Mouse (Mus musculus) CD4-positive, CD25-positive, alpha-beta regulatory T cell, adult 4 months (primary cell): Measurements from ENCODE around the gene Gm3453. TPM values are rescaled to one million over a fixed set of nuclear protein-coding genes. Genes with fewer than 3 reads are reported as not detected.
"Not testable (repeated sequence)": the region's sequence is repeated elsewhere in the genome, so short reads cannot be mapped to it uniquely, and the experiment has no call there.

Source experiments
- ATAC-seq: one replicate; pipeline ENCODE4 v1.8.0; 2017
- polyA plus RNA-seq, 2 experiments: library from polyadenylated mRNA; unstranded; fragments of 100-300 nt; shearing (Covaris generic); gene quantifications; one replicate each; pipeline ENCODE4 v1.2.1; 2017

Gene Gm3453
- not detected for polyA plus RNA-seq

- not testable (repeated sequence) for ATAC-seq
These were observed at the start of gene Gm3453 for GRCm38 (mm10) chr14:5979037-5979436. Gm3453 (minus strand) TSS chr14:5979137.

GRCm38 (mm10) chr14:5987136-5987535 is 8.2 kb upstream of the Gm3453 start:
- not testable (repeated sequence) for ATAC-seq

GRCm38 (mm10) chr14:5962441-5962840 is 16.5 kb downstream of the Gm3453 start:
- ATAC-seq: not testable (repeated sequence)

GRCm38 (mm10) chr14:5961635-5962034 is 17.3 kb downstream of the Gm3453 start, which contains the start of gene Gm3248:
Gm3248 (minus strand) TSS chr14:5961745.
- ATAC-seq: not testable (repeated sequence)

- not testable (repeated sequence) for ATAC-seq
These were observed 17.8 kb downstream of the Gm3453 start for GRCm38 (mm10) chr14:5961102-5961501.

GRCm38 (mm10) chr14:5960479-5960878 is 18.5 kb downstream of the Gm3453 start:
- ATAC-seq: not testable (repeated sequence)

GRCm38 (mm10) chr14:5923276-5923675 is 55.7 kb downstream of the Gm3453 start:
- ATAC-seq: not testable (repeated sequence)

Other genes starting within 250 kb of the Gm3453 start
- 1 to 10 TPM in 1 of 2 experiments, under 1 TPM in 1; 0.69 to 6.0 TPM for gene Gm3373, start 237.6 kb downstream of the Gm3453 start, polyA plus RNA-seq
- 1 to 10 TPM; 7.3 to 8.3 TPM for gene Gm3383, start 171.2 kb downstream of the Gm3453 start, polyA plus RNA-seq
- gene Gm3424, start 148.8 kb downstream of the Gm3453 start, polyA plus RNA-seq: not detected
- 1 to 10 TPM; 1.3 to 1.4 TPM for gene Gm8237, start 98.8 kb downstream of the Gm3453 start, polyA plus RNA-seq
- 1 to 10 TPM; 2.6 to 4.2 TPM for gene Gm3248, start 17.4 kb downstream of the Gm3453 start, polyA plus RNA-seq
- gene Gm6337, start 79.1 kb upstream of the Gm3453 start, polyA plus RNA-seq: not detected
- gene Gm8206, start 114.8 kb upstream of the Gm3453 start, polyA plus RNA-seq: 1 to 10 TPM; 3.9 to 4.4 TPM
- gene Gm3468, start 129.5 kb upstream of the Gm3453 start, polyA plus RNA-seq: 10 to 100 TPM in 1 of 2 experiments, 1 to 10 TPM in 1; 8.2 to 12.4 TPM
- gene Gm3476, start 146.7 kb upstream of the Gm3453 start, polyA plus RNA-seq: not detected
- not detected for gene Gm21560, start 240.2 kb upstream of the Gm3453 start, polyA plus RNA-seq